Mouse (Mus musculus): Measurements from ENCODE around the gene Cox14.
"Not testable (repeated sequence)": the region's sequence is repeated elsewhere in the genome, so short reads cannot be mapped to it uniquely, and the experiment has no call there.

The Cox14 gene

GRCm38 (mm10) chr15:99727525-99727924 is 2.1 kb downstream of the Cox14 start:
- no peak for DNase-seq

DNA sequence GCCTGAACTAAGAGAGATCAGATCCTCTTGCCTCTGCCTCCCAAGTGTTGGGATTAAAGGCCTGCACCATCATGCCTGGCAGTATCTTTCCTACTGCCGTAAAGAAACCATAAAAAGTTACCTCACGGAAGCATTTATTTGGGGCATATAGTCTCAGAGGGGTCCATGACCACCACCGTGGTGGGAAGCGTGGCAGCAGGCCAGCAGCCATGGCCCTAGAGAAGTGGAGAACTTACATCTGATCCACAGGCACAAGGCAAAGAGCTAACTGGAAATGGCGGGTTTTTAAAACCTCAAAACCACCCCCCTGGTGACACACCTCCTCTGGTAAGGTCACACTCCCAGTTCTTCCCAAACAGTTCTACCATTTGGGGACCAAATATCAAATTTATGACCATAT is 2.8 kb downstream of the Cox14 start:
- DNase-seq, result no peak

GRCm38 (mm10) chr15:99729056-99729783 is 3.8 kb downstream of the Cox14 start:
- no peak for DNase-seq

- no peak for DNase-seq
Measured at GRCm38 (mm10) chr15:99731167-99731566, 5.7 kb downstream of the Cox14 start.

GRCm38 (mm10) chr15:99731678-99732077 is 6.3 kb downstream of the Cox14 start:
- no peak for DNase-seq

DNA sequence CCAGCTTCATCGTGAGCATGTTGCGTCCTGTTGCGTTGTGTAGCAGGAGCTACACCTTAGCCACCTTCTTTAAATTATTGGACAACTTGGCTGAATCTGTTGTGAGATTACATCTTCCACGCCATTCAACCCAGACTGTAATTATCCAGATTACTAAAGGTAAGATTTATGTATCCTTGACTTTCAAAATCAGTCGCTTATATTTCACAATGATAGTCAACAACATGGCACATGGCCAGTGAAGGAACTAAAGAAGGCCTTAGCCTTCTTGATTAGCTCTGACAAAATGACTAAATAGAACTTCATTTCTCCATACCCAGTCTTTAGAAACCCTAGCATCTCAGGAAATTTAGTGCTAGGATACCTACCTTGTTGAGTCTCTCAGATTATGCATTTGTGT is 7.8 kb downstream of the Cox14 start:
- DNase-seq, result no peak

- peak; percentile 100 for DNase-seq
Measured at GRCm38 (mm10) chr15:99735631-99736030, 10.2 kb downstream of the Cox14 start.

GRCm38 (mm10) chr15:99736675-99737074 is 11.3 kb downstream of the Cox14 start:
- DNase-seq, result no peak

DNA sequence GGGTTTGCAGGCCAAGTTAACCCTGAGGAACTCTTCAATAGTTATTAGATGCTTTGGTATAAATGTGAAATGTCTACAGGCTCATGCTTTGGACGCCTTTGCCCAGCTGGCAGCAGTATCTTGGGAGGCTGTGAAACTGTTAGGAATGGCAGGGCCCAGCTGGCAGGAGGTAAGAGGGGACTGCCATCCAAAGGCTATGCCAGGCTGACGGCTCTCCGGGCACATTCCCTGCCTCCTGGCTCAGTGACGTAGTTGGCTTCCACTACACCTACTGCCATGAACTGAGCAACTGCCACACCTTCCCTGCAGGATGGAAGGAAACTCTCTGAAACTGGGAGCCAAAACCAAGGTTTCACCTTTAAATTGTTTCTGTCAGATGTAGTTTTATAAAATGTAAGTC is 14.8 kb downstream of the Cox14 start:
- no peak for DNase-seq

- no peak for DNase-seq
Measured at GRCm38 (mm10) chr15:99754204-99754603, 28.8 kb downstream of the Cox14 start.

DNA sequence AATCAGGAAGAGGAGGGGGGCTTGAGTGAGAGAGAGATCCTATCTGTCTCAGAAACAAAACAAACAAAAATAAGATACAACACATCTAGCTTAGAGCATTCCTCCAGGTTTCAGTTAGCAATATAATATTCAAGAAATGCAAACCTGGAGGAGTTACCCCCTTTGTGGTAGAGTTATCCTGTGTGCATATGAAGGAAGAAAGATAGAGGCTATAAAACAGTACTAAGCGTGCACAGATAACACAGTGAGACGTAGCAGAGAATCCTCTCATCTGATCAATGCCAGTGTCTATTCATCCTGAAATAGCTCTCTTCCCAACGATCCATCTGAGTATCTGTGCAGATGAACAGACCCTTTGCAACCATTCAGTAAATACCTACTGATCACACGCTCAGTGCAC is 42.0 kb downstream of the Cox14 start:
- no peak for DNase-seq

DNA sequence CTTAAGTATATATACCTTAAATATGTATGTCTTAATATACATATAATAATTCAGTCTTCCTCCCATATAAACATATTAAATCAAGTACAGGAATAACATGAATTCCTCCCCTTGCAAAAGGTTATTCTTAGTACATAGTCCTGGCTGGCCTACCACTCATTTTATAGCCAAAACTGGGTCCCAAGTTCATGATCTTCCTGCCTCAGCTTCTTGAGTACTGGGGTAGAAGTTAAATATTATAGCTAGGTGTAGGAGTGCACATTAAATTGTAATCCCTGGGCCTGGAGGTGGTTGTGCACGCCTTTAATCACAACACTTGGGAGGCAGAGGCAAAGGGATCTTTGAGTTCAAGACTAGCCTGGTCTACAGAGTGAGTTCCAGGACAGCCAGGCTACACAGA is 43.3 kb downstream of the Cox14 start:
- no peak for DNase-seq

DNA sequence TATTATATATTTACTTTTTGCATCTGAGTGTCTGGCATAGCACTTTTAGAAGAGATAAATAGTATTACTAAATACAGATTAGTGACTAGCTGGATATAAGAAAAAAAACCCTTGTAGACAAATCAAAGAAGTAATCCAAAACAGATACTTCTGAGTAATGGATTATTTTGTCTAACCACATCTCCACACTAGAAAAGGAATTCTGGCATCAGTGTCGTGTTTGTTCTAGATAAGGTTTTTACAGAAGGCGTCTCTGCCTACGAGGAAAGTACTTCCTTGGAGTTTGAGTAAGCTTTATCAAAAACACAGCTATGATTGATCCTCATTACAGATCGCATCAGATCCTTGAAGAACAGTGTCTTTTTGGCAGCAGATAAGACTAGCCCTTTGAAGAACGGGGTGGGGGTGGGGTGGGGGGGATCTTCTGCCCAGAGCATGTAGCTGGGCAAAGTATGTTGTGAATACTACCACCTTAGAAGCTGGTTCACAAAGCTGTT is 45.6 kb downstream of the Cox14 start:
- no peak for DNase-seq

DNA sequence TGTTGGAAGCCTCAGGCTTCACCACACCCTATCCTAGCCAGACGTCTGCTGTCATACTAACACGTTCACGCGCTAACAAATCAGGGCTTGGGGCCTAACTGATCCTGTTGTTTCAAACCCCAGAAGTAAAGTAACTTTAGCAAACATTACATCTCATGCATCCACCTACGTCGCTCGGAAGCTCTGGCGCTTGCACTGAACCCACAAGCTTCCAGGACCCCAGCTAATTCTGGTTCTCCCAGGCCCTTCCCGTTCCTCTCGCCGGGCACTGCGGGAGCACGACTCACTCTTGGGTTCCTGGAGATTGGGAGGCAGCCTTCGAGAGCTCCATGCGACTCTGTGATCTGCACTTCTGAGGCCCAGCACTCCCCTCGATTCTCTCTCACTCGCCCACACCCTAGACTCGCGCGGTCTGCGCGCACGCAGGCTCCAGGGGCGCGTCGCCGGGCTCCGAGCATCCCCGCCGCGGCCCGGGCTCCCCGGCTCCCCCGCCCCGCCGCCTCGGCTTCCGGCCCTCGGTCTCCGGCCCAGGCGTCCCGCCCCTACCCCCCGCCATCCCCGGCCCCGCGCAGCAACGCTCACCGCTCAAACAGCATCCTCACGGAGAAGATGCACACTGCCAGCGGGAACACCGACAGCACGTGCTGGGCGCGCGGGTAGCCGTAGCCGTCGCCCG is 46.3 kb downstream of the Cox14 start:
- peak; percentile 13 to 71 for DNase-seq

GRCm38 (mm10) chr15:99772277-99772880 is 47.0 kb downstream of the Cox14 start:
- DNase-seq, result peak; percentile 89 to 96

- DNase-seq, result not testable (repeated sequence)
Measured at GRCm38 (mm10) chr15:99772881-99772924, 47.3 kb downstream of the Cox14 start, which contains the start of gene Cers5. Gene Cers5 (minus strand): TSS chr15:99772885.

- no peak for DNase-seq
Measured at GRCm38 (mm10) chr15:99772925-99773324, 47.5 kb downstream of the Cox14 start.
